Mouse (Mus musculus): ENCODE data around the gene Rnf150. TPM values are rescaled to one million over a fixed set of nuclear protein-coding genes. Genes with fewer than 3 reads are reported as not detected.

Rnf150 gene
- polyA plus RNA-seq, 1 experiment = not detected

DNA sequence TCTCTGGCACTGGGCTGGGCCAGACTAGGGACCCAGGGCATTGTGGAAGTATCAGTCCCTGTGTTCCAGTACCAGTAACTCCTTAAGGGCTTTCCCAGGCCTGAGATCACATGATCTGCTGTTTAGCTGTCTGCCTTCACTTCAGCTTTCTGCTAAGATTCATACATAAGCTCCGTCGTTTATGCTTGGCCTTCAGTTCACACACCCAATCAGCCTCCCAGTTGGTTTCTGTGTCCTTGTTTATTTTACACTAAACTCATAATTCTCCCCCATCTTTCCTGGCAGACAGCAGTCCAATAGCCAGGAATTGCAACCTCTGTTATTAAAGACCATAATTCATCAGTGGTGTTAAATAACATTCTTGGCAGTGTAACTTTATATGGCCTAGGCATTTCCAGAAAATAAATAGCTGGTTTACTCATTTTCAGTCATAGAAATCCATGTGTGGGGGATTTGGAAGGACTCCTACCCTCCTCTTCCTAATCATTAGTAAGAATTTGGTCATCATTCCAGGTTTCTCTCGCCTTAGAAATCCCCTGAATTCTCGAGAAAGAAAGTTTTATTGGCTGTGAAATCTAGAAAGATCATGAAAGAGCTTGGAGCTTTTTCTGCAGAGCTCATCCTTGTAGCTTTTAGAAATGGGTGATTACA lies 7.8 kb downstream of the Rnf150 start:
- TF ChIP-seq GATA1 (IDR thresholded peaks at IDR 0.05; ENCODE audit: low read length) = no peak

DNA sequence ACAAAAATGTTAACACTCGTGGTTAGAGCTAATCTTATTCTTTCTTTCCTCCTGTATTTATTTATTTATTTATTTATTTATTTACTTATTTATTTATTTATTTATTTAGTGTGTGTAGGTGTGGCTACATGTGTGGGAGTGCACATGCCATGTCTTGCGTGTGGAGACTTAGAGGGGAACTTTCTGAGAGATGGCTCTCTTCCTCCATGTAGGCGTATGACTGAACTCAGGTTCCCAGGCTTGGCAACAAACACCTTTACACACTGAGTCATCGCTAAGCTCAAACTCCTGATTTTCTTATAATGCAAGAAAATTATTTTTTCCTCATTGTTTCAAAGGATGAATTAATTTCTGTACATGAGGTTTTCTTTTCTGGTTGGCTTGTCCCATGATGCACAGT lies 8.8 kb downstream of the Rnf150 start:
- TF ChIP-seq GATA1 (IDR thresholded peaks at IDR 0.05; ENCODE audit: low read length) = no peak

DNA sequence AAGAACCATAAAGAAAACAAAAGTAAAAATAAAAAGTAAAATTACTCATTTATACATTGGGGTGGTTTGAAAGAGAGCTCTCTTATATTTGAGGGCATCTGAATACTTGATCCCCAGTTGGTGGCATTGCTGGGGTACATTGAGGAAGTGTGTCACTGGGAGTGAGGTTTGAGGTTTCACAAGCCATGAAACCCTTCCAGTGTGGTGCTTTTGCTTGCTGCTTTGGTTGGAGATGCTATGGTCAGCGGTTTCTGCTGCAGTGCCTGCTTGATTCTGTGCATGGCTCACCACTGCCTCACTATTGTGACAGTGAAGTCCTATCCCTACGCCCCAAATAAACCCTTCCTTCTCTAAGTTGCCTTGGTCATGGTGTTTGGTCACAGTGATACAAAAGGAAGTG lies 10.9 kb downstream of the Rnf150 start:
- TF ChIP-seq GATA1 (IDR thresholded peaks at IDR 0.05; ENCODE audit: low read length) = no peak

DNA sequence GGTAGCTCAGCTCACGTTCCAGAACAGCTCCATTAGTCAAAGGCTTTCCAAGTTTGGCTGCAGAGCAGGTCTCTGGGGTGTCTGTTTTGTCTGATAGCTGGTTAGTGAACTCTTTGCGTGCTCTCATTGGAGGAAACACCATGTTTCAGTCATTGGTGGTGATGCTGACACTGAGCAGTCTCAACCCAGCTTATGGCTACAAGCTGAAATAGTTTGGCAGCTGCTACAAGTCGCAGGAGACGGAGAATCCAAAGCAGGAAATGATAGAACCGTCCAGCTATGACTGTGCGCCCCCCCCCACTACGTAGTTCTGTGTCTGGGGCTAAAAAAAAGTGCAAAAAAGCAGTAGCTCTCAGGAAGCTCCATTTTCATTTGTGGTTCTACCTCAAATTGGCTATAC lies 12.0 kb downstream of the Rnf150 start:
- no peak for TF ChIP-seq GATA1 (IDR thresholded peaks at IDR 0.05; ENCODE audit: low read length)

DNA sequence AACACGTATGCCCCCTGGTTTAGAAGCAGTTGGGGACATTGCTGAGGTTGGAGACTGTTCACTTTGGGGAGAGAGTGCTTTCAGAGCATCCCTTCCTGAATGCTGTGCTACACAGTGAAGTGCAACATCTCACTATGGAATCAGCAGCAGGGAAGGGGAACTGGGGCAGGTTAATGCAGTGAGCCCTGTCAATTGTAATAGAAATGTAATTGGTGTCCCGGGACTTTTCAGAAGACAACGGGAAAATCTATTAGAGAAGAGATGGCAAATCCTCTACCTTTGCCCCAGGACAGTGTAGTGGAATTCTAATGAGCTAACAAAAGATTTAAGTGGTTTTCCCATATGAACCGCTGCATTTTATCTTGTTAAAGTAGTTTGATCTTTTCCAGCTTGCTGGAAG lies 21.3 kb downstream of the Rnf150 start:
- TF ChIP-seq GATA1 (IDR thresholded peaks at IDR 0.05; ENCODE audit: low read length) = no peak

DNA sequence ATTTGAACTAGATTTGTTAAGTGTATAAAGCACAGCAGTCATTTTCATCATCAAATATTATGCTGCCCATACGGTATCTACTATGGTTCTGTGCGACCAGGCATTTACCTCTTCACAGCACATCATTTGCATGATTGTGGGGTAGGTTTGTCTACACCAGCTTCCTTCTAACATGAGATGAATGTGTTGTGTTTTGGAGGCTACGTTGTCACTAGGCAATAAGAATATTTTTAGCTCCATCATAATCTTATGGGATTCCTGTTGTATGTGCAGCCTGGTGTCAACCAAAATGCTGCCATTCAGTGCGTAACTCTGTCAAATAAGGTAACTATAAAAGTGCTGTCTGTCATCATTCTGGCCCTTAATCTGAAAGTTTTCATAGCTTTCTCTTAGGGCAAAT lies 24.1 kb downstream of the Rnf150 start:
- no peak for TF ChIP-seq GATA1 (IDR thresholded peaks at IDR 0.05; ENCODE audit: low read length)

DNA sequence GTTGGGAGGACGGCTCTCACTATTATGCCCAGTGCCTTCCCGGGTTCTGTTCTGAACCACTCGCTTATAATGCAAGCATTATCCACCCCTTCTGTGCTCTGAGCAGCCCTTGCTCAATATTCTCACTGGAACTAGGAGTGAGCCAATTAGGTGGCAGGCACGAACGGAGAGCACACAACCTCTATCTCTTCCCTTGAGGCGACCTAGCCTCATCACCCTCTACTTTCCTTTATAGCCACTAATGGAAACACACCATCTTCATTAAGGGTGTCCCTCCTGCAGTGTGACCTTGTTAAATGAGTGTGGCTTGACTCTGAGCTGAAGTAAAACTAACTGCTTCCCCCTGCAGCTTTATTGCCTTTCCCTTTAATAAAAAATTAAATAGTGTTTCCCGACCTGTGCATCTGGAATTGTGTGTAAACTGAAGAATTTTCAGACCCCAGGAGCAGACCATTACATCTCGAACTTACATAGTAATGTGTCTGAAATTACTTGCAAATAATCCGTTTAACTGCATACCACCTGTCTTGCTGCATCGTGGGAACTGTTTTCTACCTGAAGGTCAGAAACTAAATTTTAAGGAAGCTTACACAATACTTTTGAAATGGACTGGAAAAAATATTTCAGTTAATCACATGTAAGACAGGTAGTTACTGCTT lies 26.0 kb downstream of the Rnf150 start:
- TF ChIP-seq GATA1 (IDR thresholded peaks at IDR 0.05; ENCODE audit: low read length) = no peak

DNA sequence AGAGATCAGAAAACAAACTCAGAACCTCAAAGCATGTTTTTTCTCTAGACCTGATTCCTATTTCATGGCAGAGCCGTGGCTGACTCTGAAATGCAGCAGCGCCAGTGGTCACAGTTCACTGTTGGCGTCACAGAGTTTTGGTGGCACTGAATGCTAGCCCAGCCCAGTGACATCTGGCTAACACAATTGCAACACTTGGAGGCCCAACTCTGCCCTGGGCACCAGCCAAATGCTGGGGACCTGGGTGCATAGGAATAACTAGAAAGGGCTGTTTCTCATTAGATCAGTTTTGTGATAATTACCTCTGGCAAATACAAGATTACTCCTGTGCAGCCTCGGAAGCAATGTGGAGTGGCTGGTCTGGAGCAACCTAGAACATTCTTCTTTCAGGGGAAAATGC lies 31.9 kb downstream of the Rnf150 start:
- no peak for TF ChIP-seq GATA1 (IDR thresholded peaks at IDR 0.05; ENCODE audit: low read length)

DNA sequence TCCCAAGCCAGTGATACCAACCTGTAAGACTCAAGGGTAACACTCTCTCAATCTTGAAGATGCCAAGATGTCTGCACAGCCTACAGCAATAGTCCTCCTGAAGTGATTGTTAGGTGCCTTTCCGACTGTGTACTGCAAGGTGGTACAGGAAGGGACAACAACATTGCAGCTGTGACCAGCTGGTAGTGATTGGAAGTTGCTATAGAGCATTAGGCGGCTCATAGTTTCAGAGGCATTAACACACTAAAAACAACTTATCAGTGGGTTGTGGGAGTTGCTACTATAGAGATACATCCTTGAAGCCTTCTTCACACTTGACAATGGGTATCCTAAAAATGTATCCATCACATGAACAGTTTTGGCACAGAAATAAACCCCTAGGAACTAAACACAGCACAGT lies 33.6 kb downstream of the Rnf150 start:
- TF ChIP-seq GATA1 (IDR thresholded peaks at IDR 0.05; ENCODE audit: low read length) = no peak

DNA sequence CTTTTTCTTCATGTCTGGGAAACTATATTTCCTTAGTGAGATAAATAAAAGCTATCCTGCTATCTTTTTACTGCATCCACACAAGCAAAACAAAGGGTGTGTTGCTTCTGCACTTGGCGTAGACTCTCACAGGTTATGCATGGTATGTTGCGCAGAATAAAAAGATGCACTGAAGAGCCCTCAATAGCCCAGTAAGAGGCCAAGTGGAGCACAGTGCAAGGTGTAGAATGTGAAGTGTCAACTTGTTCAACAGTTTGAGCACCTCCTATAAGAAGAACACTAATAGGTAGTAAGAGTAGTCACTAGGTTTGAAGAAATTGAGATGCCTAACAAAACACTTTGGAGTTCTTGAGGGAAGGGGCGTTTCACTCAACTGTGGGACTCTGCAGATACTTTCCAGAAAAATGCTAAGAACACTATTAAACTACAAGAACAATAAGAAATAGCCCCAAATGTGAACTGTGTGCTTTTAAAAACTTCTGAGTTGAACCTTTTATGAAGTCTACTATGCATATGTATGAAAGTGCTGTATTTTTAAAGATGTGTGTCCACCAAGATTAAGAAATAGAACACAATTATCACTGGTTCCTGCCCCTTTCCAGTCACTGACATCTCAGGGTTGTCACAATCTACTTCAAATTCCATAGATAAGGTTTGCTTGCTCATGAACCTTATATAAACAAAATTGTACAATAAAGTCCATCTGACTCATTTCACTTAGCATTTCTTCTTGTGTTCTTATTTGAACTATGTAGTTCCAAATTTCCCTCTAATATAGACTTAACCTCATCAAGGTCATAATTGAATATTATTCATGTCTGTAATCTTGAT lies 34.7 kb downstream of the Rnf150 start:
- TF ChIP-seq GATA1 (IDR thresholded peaks at IDR 0.05; ENCODE audit: low read length) = no peak

DNA sequence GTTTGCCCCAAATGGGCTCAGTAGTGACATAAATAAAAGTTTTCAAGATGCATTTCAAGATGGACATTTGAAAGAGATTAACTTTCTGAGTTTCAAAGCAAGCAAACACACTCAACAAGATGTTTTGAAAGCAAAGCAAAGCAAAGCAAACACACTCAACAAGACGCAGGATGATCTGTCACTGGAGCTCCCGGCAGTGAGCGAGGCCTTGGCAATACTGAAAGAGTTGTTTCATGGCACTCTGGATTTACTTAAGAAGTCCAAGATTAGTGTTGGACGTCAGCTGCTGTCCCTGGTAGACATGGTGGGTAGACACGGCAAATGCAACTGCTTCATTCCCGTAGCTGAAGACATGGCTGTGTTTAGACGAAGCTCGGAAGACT lies 35.3 kb downstream of the Rnf150 start:
- TF ChIP-seq GATA1 (IDR thresholded peaks at IDR 0.05; ENCODE audit: low read length) = no peak

DNA sequence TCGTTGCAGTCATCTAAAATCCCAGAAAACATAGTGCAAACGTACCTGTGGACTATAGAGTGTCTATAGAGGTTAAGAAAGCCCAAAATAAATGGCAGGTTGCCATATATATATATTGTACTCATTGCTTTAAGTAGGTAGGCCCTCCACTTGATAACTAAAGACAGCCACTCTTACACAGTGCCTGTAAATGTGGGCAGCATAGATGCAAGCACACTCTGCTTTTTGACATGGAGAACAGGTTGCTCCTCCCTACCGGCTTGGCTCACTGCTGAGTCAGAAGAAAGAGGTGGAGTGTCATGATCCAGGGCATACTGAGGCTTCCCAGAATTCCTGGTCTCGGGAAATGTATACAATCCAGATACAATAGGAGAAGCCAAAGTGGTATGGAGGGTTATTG lies 37.8 kb downstream of the Rnf150 start:
- TF ChIP-seq GATA1 (IDR thresholded peaks at IDR 0.05; ENCODE audit: low read length) = no peak

DNA sequence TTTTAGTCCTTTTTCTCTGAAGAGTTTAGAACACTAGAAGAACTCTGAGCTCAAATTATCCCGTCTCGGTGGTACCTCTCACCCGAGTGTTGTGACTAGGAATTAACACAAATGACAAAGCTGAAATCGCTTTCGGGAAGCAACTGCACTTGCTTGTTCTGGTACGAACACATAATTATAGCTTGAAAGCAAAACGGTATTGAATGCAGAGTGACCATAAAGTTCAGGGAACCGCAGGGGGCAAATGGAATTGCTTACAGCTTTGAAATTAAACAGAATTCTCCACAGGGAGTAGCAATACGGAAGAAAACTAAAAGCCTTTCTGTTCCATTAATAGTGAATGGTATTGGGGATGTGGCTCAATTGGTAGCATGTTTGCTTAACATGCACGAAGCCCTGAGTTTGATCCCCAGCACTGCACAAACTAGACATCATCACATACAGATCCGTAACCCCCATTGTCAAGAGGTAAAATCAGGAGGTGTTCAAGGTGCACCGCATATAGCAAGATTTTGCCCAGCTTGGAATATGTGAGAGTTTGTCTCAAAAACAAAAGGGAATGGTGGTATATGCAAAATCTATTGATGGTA lies 38.5 kb downstream of the Rnf150 start:
- no peak for TF ChIP-seq GATA1 (IDR thresholded peaks at IDR 0.05; ENCODE audit: low read length)

DNA sequence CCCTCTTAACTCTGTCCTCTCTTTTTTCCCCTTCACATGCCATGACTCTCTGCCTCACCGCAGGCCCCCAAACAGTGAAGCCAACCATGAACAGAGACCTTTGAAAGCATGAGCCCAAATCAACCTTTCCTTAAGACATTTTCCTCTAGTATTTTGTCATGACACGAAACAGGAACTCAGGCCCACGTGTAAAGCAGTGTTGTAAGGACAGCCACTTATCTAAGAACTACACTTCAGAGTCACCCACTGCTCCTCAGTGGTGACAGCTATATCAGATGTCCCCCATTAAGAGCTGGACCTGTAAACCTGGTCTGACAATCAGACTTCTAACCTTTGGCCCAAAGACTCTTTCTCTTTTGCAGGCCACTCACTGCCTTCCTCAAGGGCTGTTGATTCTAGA lies 40.3 kb downstream of the Rnf150 start:
- TF ChIP-seq GATA1 (IDR thresholded peaks at IDR 0.05; ENCODE audit: low read length) = no peak

DNA sequence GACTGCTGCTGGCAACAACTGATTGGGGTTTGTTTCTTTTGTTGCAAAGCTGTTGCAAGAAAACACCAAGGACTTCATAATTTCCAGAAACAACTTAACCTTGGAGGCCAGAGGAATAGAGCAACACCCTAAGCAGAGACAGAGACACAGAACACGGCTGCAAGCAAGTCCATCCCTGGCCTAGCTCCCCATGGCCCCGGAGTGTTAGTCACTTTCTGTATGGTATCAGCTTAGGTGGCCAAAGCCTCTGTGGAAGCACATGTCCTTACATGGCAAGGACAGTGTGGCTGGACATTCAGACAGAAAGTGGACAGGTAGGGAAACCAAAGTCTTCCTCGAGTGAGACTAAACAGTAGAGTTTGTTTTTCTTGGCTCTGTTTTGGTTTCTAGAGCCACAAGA lies 44.1 kb downstream of the Rnf150 start:
- TF ChIP-seq GATA1 (IDR thresholded peaks at IDR 0.05; ENCODE audit: low read length) = no peak

DNA sequence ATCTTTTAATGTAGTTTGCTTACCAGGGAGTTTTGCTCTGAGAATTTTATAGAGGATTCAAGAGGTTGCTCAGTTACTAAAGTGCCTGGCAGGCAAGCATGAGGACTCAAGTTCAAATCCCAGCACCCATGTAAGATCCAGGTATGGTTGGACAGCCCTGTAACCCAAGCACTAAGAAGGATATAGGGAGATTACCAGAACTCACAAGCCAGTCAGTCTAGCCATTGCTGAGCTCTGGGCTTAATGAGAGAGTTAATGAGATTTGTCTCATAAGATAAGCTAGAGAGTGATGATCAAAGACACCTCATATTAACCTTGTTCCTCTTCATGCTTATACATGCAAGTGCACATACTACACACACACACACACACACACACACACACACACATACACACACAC lies 48.3 kb downstream of the Rnf150 start:
- no peak for TF ChIP-seq GATA1 (IDR thresholded peaks at IDR 0.05; ENCODE audit: low read length)

Data from G1E-ER4 (cell line).